Mouse (Mus musculus): Measurements from ENCODE around the gene Treh.
"Not testable (repeated sequence)": the region's sequence is repeated elsewhere in the genome, so short reads cannot be mapped to it uniquely, and the experiment has no call there.

Gene Treh

DNA sequence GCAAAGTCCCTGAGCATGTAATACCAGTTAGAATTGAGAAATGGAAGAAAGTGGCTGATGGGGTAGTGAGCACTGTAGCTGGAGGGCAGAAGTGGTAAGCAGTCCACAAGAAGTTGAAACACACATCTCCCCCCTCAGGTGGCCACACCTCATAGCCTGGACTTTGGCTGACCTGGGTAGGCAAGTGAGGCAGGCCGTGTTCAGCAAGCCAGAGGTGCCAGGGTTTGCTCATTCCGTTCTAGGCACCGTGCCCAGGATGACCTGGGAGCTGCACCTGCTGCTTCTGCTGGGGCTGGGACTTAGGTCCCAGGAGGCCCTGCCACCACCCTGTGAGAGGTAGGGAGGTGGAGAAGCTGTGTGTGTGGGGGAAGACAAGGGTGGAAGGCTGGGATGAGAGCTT lies at the start of gene Treh:
Gene Treh, plus strand, starts transcription at position 229 of the 400 bp plus-strand sequence.
- peak; percentile 91 to 93 for DNase-seq

DNA sequence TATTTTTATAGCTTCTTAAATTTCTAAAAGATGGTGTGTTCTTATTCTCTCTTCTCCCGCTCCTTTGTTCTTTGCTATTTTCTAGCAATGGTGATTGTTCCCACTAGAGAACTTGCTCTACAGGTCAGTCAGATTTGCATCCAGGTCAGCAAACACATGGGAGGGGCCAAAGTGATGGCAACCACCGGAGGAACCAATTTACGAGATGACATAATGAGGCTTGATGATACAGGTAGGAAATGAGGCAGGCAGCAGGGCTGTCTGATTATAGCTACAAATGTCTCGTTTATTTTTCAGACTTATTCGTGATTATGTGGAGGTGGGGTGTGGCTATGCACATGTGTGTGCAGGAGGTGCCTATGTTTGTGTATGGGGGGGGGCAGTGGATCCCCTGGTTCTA lies 48.6 kb upstream of the Treh start:
- DNase-seq: no peak

DNA sequence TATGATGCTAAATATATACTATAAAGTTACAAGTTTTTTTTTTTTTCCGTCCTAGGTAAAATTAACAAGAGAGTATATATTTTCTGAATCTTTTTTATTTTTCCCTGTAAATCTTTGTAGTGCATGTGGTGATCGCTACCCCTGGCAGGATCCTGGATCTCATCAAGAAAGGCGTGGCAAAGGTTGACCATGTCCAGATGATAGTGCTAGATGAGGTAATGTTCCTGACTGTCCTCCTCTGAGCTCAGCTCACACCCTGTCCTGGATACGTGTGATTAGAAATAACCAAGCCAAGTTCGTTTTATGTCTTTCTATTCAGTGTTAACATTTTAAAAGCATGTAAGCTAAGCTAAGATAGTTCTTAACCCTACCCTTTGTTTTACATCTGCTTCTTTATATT lies 46.8 kb upstream of the Treh start:
- no peak for DNase-seq

DNA sequence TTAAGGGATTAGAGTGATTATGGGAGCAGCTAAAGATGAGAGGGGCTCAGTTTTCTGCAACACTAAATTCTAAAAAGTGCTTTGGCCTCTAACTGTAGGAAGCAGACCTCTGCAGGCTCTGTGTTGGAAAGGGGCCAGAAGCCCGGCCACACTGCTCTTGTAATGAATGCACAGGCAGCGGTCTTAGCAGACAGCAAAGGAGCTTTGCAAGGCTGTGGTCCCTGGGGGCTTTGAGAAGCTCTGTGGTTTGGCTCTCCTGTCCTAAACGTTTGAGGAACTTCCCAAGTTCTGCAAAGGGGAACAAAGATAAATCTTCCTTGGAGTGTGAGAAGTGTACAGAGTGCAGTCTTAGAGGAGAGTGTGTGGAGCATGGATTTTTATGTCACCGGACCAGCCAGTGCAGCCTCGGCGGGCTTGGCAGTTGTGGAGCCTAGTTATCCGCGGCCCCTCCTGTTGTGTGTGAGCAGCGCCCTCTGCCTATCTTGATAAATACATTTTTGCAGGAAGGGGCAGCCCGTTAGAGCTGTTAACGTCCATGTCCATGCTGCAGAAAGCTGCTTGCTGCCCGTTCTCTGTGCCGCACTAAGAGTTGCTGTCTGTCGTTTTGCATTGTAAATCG lies 35.4 kb upstream of the Treh start:
- DNase-seq: peak; percentile 23 to 31

DNA sequence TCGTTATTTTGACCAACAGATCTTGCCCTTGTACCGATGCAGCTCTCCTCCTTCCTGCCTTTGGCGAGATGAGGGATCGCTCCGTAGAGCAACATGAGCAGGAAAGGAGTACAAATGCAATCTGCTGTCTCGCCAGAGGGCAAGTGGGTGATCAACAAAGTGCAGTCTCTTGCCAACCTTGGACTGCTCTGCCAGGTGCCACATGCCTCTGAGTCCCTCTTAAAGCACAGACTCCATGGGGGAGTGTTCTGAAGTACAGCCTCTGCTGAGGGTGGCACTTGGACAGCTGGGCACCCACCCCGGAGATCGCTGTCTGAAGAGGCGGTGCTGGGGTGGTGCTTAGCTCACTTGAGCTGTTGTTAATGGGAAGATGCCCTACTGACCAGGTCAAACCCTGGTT lies 34.3 kb upstream of the Treh start:
- DNase-seq: peak; percentile 30 to 50

DNA sequence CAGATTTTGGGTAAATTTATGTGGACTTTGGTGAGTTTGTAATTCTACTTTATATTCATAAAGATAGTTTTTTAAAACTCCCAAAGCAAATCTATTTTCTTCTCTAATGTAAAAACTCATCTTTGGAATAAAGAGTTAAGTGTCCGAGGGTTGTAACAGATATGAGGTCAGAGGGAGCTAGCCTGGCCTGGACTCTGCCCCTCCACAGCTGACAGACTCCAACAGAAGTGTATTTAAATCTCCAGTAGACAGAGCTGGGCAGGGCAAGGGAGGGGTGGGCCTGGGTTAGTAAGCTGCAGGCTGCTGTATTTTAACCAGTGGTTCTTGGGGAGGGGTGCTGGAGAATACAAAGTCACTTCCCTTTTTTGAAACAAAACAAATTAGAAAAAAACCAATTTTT lies 33.0 kb upstream of the Treh start:
- DNase-seq: not testable (repeated sequence)

DNA sequence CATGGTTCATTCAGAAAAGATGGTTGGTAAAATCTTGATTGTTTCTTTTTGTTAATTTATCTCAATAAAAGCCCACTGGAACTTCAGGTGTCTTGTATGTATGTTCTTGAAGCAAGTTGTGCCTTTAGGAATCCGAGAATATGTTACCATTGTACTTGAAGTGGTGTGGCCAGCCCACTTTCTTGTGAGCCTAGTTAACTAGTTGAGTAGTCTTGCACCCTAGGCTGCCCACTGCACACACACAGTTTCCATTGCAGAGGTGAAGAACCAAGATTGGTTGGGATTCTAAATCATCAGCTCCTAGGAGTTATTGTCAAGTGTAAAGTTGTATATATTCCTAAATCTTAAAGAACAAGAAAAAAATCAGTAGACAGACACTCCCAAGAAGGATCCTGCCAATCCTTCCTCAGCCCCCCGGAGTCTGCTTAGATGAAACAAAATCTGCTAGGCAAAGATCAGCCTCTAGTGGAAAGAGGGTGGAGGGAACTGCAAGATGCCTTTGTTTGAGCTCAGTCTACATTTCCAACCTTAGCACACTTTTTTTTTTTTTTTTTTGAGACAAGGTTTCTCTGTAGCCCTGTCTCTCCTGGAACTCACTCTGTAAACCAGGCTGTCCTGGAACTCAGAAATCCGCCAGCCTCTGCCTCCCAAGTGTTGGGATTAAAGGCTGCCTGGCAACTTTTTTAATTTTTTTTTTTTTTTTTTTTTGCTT lies 32.2 kb upstream of the Treh start:
- no peak for DNase-seq

DNA sequence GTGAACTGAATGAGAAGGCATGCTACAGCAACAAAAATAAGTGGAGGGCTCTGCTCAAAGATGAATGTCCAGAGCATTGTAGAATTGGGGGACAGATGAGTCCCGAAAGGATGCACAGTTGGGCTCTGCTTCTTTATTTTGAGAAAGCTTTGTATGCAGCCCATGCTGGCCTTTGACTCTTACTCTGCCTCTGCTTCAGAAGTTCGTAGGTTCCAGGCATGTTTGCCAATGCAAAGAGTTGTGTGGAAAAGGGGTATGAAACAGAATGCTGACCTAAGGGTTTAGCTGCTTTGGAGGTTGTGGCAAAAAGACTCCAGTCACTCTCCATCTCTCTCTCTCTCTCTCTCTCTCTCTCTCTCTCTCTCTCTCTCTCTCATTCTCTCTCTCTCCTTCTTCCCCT lies 31.4 kb upstream of the Treh start:
- DNase-seq: no peak

DNA sequence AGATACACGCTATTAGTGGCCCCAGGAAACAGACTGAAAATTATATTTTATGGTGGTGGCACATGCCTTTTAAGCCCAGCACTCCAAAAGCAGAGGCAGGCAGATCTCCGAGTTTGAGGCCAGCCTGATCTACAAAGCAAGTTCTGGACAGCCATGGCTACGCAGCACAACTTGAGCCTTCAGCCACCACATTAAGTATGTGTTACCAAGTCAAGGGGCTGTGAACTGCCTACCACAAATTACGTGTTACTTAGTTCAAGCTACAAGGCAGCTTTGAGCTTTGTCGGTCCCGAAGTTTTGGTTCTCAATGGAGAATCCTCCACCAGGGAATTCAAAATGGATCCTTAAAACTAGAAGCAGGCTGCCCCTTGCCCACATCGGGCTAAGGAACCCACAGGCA lies 29.9 kb upstream of the Treh start:
- DNase-seq: no peak

DNA sequence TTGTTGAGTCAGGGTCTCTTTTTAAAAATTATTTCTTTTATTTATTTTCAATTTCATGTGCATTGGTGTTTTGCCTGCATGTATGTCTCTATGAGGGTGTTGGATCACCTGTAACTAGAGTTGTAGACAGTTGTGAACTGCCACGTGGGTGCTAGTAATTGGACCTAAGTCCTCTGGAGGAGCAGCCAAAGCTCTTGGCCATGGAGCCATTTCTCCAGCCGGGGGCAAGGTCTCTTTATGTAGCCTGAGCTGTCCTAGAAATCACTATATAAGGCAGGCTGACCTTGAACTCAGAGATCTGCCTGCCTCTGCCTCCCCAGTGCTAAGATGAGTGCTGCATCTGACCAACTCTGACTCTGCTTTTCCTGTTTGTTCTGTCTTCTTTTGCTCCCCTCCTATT lies 28.8 kb upstream of the Treh start:
- no peak for DNase-seq

DNA sequence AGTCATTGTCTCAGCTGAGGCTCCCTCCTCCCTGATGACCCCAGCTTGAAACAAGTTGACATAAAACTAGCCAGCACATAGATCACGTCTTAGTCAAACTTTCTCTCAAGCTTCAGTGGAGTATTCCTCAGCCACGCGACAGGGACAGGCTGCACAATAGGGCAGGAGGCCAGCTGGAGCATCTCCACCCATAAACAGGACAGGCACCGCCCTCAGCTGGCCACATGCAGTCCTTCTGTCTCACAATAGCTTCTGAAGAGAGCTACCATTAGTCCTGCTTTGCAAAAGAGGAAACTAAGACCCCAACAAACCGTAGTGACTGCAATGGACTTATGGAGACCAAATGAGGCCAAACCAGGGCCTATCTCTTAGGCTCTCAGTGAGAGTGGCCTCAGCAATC lies 27.6 kb upstream of the Treh start:
- peak; percentile 49 to 57 for DNase-seq

DNA sequence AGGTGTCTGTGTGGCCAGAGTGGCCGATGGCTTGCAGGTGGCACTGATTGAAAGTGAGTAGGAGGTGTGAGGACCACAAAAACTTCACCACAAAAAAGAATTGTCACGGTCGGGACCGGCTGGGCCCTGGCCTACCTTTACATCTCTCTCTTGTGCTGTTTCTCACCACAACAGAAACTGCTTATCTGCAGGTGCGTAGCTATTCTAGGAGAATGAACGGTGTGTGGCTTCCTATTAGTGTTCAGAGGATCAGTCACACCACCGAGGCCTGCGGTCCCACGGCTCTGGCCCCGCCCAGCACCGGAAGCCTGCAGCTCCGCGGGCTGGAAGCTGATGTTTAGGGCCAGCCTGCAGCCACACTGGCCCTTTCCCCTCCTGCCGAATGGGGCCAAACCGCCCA lies 27.1 kb upstream of the Treh start:
- DNase-seq: no peak

DNA sequence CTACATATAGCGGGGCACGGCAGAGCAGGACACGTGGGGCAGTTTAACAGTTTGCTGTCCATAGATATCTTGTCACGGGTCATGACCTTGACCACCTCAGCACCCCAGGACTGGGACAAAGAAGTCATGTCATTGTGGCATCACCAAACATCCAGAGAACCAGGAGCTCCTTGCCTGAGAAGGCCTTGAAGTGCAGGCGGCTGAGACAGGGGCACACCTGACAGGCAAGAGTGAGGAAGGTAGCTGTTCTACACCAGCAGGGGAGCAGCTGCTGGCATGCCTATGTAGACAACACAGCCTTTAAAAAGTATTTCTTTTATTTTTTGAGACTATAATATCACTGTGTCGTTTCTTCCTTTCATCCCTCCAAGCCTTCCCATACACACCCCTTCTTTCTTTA lies 26.7 kb upstream of the Treh start:
- DNase-seq: no peak

DNA sequence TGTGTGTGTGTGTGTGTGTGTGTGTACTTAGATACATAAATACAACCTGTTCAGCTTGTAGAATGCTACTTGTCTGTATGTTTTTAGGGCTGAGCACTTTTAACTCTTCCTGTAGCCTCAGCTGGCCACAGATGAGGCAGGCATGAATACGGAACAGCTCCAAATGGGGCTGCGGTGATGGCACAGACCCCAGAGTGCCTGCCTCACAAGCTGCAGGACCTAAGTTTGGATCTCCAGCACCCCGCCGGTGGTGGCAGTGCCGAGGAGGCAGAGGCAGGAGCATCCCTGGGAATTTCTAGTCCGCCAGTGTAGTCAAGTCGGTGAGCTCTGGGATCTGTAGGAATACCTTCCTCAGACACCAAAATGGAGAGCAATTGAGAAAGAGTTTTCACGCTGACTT lies 26.0 kb upstream of the Treh start:
- DNase-seq: no peak

DNA sequence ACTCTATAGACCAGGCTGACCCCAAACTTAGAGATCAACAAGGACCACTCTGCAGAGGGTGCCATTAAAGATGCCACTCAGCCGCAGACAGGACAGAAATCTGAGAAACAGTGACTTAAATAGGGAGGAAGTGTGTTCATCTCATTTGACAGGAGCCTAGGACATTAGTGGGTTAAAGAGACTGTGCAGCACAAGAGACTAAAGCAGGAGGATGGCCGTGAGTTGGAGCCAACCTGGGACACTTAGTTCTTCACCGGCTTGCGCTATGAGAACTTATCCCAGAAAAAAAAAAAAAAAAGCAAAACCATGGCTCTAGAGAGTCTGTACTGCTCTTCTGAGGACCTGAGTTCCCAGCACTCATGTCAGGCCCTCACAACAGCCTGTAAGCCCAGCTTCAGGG lies 25.4 kb upstream of the Treh start:
- no peak for DNase-seq

DNA sequence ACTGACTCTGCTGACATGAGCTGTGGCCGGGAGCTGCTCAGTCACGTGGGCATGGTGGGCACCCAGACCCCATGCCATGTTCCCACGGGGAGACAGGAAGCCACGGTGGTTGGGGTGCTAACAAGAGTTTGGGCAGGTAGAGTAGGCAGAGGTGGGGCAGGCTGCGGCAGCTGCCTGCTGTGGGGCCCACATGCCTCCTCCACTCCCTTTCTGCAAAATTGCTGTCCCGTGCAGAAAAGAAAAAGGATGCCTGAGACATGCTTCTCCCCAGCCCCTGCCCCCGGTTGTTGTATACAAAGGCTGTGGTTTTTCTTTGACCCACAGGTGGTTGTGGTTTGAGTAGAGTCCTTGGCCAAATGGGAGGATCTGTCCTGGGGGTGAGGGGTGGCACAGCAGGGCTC lies 24.2 kb upstream of the Treh start:
- no peak for DNase-seq

DNA sequence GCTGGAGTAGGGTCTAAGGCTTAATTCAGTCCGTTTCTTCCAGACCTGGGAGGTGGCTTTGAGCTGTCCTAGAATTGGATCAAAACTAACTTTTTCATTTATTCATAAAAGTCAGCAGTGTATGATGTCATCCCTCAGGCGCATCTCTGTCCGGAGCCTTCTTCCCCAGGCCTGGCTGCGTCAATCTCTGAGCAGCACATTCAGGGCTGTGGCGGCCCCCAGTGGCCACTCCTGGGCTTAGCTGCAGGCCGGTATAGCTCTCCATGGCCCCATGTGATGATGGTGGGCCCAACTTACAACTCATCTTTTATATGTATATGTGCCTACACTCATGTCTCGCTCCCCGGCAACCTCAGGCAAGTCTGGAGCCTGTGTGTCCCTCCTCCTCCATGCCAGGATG lies 21.0 kb upstream of the Treh start:
- DNase-seq: peak; percentile 37 to 78

DNA sequence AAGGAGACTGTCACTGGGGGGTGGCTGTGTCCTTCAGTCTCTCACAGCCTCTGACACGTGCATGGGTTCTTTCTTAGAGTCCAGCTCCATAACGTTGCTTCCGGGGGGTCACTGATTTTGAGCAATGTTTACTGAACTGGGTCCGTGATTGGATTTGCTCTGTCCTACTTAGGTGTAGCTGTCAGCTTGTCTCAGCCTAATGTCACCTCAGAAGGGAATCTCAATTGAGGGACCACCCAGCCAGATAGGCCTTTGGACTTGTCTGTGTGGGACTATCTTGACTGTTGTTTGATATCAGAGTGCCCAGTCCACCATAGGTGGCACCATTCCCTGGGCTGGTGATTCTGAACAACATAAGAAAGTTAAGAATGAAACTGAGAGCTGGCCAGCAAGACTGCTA lies 19.1 kb upstream of the Treh start:
- no peak for DNase-seq

DNA sequence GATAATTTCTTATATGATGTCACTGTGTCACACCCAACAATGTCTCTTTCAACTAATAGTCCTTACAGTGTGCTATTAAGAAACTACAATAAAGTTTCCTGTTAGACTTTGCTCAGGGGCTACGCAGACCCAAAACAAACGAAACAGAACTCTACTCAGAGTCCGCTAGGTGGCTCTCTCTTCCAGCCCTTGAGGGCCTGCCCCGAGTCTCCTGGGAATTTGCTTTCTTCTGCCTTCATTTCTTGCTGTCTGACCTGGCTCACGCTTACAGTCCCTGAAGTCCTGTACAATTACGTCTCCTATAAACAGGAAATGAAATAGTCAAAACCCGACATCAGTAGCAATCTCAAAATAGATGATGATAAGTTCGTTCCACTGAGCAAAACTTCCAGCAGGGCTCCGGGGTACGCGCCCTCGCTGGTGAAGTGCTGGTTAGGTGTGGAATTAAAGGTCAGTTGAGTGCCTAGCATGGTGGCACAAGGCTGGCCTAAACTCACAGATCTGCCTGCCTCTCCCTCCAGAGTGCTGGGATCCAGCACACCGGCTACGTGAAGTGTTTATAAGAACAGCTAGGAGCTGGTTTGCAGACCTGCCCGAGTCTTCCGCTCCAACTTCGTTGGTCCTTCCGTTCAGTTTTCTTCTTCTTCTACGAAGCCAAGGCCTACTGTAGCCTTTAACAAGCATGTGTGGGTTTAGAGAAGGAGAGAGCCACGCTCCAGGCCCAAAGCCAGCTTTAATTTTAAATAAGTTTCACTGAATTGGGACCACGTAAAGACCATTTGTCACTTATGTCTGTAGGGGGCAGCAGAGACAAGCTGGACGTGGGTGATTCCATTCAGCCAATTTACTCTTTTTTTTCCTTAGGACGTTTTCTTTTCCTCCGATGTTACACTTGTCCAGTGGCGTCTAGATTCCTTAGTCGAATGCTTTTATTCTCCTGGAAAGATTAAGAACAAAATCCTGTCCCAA lies 17.7 kb upstream of the Treh start:
- peak; percentile 71 to 75 for DNase-seq

DNA sequence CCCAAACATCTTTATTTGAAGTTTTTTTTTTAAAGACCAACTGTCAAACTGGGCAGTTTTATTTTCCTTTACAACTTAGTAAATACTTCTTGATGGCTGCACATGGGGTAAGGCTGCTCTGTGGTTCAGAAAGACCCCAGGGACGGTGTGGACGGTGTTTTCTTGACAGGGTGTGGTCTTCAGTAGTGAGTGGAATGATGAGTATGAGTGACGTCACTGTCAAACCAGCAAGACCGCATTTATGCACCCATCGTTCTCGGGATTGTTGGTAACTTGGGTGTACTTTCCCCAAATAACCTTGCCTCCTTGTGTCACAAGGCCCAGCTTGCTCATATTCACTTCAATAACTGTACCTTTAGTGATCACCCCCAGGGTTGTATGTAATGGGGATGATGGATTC lies 9.3 kb upstream of the Treh start:
- no peak for DNase-seq

DNA sequence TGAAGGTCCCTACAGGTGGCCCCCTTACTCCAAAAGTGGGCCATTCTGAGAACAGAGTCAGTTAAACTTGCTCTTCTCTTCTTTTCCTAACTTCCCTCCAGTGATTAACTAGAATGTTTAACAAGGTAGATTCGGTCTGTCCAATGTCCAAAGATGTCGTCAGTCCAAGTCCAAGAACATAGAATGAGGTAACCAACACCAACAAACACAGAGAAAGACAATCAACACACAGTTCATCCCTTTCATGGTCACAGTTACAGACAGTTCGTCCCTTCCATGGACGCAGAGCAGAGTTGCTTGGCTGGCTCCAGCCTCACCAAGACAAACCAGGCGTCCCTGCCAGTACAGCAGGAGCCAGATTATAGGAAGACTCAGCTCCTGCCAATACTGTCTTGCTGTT lies 1.6 kb upstream of the Treh start:
- DNase-seq: peak; percentile 33 to 65

DNA sequence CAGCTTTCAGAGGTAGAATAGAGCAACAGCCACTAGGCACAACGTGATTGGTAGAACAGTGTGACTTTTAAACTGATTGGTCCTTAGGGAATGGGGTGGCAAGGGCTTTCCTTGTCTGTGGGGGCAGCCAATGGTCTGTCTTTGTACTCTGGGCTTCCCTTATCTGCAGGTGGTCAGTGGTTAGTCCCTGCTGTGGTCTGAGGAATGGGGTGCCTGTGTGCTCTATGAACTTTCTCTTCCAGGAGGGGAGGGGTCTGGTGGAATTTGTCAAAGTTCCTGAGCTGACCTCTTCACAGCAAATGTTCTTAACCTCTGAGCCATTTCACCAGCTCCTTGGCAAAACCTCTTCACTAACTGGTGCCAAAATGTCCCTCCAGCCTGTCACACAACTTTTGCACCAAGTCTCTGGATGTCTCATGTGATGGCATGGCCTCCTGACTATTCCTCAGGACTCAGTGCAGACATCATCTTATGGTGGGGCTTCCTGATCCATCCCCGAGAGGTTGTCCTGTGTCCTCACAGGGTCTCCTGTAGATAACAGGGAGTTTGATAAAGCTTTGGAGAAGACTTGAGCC lies 655 bp upstream of the Treh start:
- DNase-seq: peak; percentile 39 to 45

DNA sequence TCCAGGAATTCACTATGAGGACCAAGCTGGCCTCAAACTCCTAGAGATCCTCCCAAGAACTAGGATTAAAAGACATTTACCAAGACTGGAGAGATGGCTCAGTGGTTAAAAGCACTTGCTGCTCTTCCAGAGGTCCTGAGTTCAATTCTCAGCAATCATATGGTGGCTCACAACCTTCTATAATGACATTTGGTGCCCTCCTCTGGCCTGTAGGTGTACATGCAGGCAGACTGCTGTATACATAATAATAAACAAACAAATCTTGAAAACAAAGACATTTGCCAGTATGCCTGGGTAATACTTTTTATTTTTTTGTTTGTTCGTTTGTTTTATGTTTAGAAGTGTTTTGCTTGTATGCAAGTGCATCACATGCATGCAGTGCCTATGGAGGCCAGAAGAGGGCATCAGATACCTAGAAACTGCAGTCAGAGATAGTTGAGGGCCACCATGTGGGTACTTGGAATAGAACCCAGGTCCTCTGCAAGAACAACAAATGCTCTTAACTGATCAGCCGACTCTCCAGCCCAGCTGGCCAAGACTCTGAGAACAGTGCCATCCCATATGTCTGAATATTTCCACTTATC lies 5.3 kb downstream of the Treh start:
- no peak for DNase-seq

Measured in kidney, adult 8-10 months (tissue).